Mouse (Mus musculus): ENCODE results near the gene Tmem198b. TPM values are rescaled to one million over a fixed set of nuclear protein-coding genes. Genes with fewer than 3 reads are reported as not detected.

Tmem198b gene
- 2.8 and 8.3 TPM in 2 replicates for polyA plus RNA-seq (2011; ENCODE audit: insufficient read depth, insufficient read length, low replicate concordance, missing spikeins)

- H3K4me1 ChIP-seq (ENCODE audit: control insufficient read depth, insufficient read depth, low read length), result peaks cover 4% of the 10 kb centered on the region; the same call in 1 of the 2 replicates
- peak within 1 kb of the TSS; percentile 96 for H3K4me3 ChIP-seq (replicated peaks; ENCODE audit: control insufficient read depth, low read depth, low read length)
- TF ChIP-seq CTCF (IDR thresholded peaks at IDR 0.05; ENCODE audit: control insufficient read depth, insufficient read depth, low read length) (no peak), POLR2A (IDR thresholded peaks at IDR 0.05; ENCODE audit: borderline replicate concordance, control insufficient read depth, low read depth, low read length) (no peak)
- H3K27ac ChIP-seq (ENCODE audit: control insufficient read depth, insufficient read depth, low read depth, low read length, poor library complexity), result peak within 1 kb of the TSS; percentile 97
- under 1% methylated on average over 28 of the region's 28 CpGs for WGBS
Measured at GRCm38 (mm10) chr10:128804271-128805091, at the start of gene Tmem198b. Gene Tmem198b (minus strand): TSS chr10:128804370.

- WGBS, result 45% methylated on average over 3 of the region's 3 CpGs
- no peak overlapping the region for H3K27ac ChIP-seq (ENCODE audit: control insufficient read depth, insufficient read depth, low read depth, low read length, poor library complexity)
- TF ChIP-seq CTCF (IDR thresholded peaks at IDR 0.05; ENCODE audit: control insufficient read depth, insufficient read depth, low read length), result no peak
- no peak for TF ChIP-seq POLR2A (IDR thresholded peaks at IDR 0.05; ENCODE audit: borderline replicate concordance, control insufficient read depth, low read depth, low read length)
- H3K4me1 ChIP-seq (ENCODE audit: control insufficient read depth, insufficient read depth, low read length), result no peaks in the 10 kb centered on the region
- no peak overlapping the region for H3K4me3 ChIP-seq (replicated peaks; ENCODE audit: control insufficient read depth, low read depth, low read length)
Measured at GRCm38 (mm10) chr10:128850339-128850738, 46.2 kb upstream of the Tmem198b start.

- whole genome bisulfite sequencing, result 74% methylated on average over 2 of the region's 2 CpGs
- H3K27ac ChIP-seq (ENCODE audit: control insufficient read depth, insufficient read depth, low read depth, low read length, poor library complexity), result no peak overlapping the region
- TF ChIP-seq POLR2A (IDR thresholded peaks at IDR 0.05; ENCODE audit: borderline replicate concordance, control insufficient read depth, low read depth, low read length) (no peak), CTCF (IDR thresholded peaks at IDR 0.05; ENCODE audit: control insufficient read depth, insufficient read depth, low read length) (no peak)
- no peaks in the 10 kb centered on the region for H3K4me1 ChIP-seq (ENCODE audit: control insufficient read depth, insufficient read depth, low read length)
- no peak overlapping the region for H3K4me3 ChIP-seq (replicated peaks; ENCODE audit: control insufficient read depth, low read depth, low read length)
Measured at GRCm38 (mm10) chr10:128848426-128848825, 44.3 kb upstream of the Tmem198b start.

GRCm38 (mm10) chr10:128846664-128847063 lies 42.5 kb upstream of the Tmem198b start:
- TF ChIP-seq CTCF (IDR thresholded peaks at IDR 0.05; ENCODE audit: control insufficient read depth, insufficient read depth, low read length) (no peak), POLR2A (IDR thresholded peaks at IDR 0.05; ENCODE audit: borderline replicate concordance, control insufficient read depth, low read depth, low read length) (no peak)
- no peaks in the 10 kb centered on the region for H3K4me1 ChIP-seq (ENCODE audit: control insufficient read depth, insufficient read depth, low read length)
- 72% methylated on average over 4 of the region's 4 CpGs for WGBS
- no peak overlapping the region for H3K4me3 ChIP-seq (replicated peaks; ENCODE audit: control insufficient read depth, low read depth, low read length)
- H3K27ac ChIP-seq (ENCODE audit: control insufficient read depth, insufficient read depth, low read depth, low read length, poor library complexity), result no peak overlapping the region

- Histone ChIP-seq H3K4me1 (ENCODE audit: control insufficient read depth, insufficient read depth, low read length) (no peaks in the 10 kb centered on the region), H3K4me3 (replicated peaks; ENCODE audit: control insufficient read depth, low read depth, low read length) (no peak overlapping the region), H3K27ac (ENCODE audit: control insufficient read depth, insufficient read depth, low read depth, low read length, poor library complexity) (no peak overlapping the region)
- 83% methylated on average over 2 of the region's 2 CpGs for WGBS
- TF ChIP-seq CTCF (IDR thresholded peaks at IDR 0.05; ENCODE audit: control insufficient read depth, insufficient read depth, low read length) (peak; percentile 10; the same call in 1 of the 2 replicates), POLR2A (IDR thresholded peaks at IDR 0.05; ENCODE audit: borderline replicate concordance, control insufficient read depth, low read depth, low read length) (no peak)
Measured at GRCm38 (mm10) chr10:128845516-128845915, 41.3 kb upstream of the Tmem198b start.

GRCm38 (mm10) chr10:128843260-128843659 lies 39.1 kb upstream of the Tmem198b start:
- 95% methylated on average over 5 of the region's 5 CpGs for WGBS
- H3K4me1 ChIP-seq (ENCODE audit: control insufficient read depth, insufficient read depth, low read length), result no peaks in the 10 kb centered on the region
- no peak overlapping the region for H3K27ac ChIP-seq (ENCODE audit: control insufficient read depth, insufficient read depth, low read depth, low read length, poor library complexity)
- TF ChIP-seq CTCF (IDR thresholded peaks at IDR 0.05; ENCODE audit: control insufficient read depth, insufficient read depth, low read length) (no peak), POLR2A (IDR thresholded peaks at IDR 0.05; ENCODE audit: borderline replicate concordance, control insufficient read depth, low read depth, low read length) (no peak)
- H3K4me3 ChIP-seq (replicated peaks; ENCODE audit: control insufficient read depth, low read depth, low read length), result no peak overlapping the region

- no peak overlapping the region for H3K4me3 ChIP-seq (replicated peaks; ENCODE audit: control insufficient read depth, low read depth, low read length)
- no peak overlapping the region for H3K27ac ChIP-seq (ENCODE audit: control insufficient read depth, insufficient read depth, low read depth, low read length, poor library complexity)
- no peaks in the 10 kb centered on the region for H3K4me1 ChIP-seq (ENCODE audit: control insufficient read depth, insufficient read depth, low read length)
- TF ChIP-seq POLR2A (IDR thresholded peaks at IDR 0.05; ENCODE audit: borderline replicate concordance, control insufficient read depth, low read depth, low read length) (no peak), CTCF (IDR thresholded peaks at IDR 0.05; ENCODE audit: control insufficient read depth, insufficient read depth, low read length) (no peak)
Measured at GRCm38 (mm10) chr10:128840612-128841011, 36.4 kb upstream of the Tmem198b start.

- Histone ChIP-seq H3K4me3 (replicated peaks; ENCODE audit: control insufficient read depth, low read depth, low read length) (no peak overlapping the region), H3K27ac (ENCODE audit: control insufficient read depth, insufficient read depth, low read depth, low read length, poor library complexity) (no peak overlapping the region), H3K4me1 (ENCODE audit: control insufficient read depth, insufficient read depth, low read length) (no peaks in the 10 kb centered on the region)
- TF ChIP-seq CTCF (IDR thresholded peaks at IDR 0.05; ENCODE audit: control insufficient read depth, insufficient read depth, low read length) (no peak), POLR2A (IDR thresholded peaks at IDR 0.05; ENCODE audit: borderline replicate concordance, control insufficient read depth, low read depth, low read length) (no peak)
Measured at GRCm38 (mm10) chr10:128839434-128839833, 35.3 kb upstream of the Tmem198b start.

All from bone marrow, adult 2 months (tissue).